Mouse (Mus musculus) urinary bladder, postnatal 36 days (tissue): ENCODE measurements at regions not wholly inside any gene's neighbourhood (a gene's known extent, or its start where the extent isn't known, plus 50 kb on each side); places are given as distances from the start of the nearest gene placed in this dataset.

Experiments
- DNase-seq, 2 experiments: peaks; one replicate each; pipeline ENCODE4 v3.0.0; 2022; ENCODE audit warnings: low spot score in 2 of 2, mixed read lengths in 1 of 2

DNA sequence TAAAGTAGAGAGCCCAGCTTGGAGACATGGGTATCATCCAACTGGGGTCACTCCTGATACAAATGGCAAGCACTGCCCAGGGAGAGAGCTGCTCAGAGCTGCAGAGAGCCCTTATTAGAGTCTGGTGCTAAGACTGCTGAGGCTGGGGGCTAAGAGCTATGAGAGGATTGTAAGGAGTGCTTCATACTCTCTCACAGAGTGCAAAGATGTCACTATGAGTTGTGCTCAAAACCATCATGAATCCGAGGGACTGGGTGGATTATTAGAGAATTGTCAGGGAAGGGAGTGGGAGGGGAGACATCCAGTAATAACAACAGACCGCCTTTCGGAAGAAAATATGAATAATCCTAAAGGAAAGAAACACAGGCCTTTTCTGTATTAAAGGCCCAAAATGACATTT is 107.2 kb upstream of the Fat1 start:
- DNase-seq: no peak

DNA sequence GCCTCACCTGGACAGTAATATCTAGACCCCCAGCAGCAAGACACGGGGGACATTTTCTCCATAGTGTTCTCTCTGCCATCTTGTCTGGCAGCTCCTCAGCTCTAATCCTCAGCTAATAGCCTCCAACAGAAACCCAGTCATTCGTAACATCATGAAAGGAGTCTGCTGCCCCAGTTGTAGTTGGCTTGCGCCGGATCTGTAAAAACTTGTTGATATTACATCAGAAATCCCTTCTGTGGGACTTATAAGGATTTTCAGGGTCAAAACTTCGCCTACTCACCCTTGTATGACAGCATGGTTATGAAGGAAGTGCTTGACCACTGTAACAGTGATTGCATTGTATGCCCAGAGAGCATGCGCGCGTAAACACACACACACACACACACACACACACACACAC is 96.8 kb upstream of the Fat1 start:
- no peak for DNase-seq

DNA sequence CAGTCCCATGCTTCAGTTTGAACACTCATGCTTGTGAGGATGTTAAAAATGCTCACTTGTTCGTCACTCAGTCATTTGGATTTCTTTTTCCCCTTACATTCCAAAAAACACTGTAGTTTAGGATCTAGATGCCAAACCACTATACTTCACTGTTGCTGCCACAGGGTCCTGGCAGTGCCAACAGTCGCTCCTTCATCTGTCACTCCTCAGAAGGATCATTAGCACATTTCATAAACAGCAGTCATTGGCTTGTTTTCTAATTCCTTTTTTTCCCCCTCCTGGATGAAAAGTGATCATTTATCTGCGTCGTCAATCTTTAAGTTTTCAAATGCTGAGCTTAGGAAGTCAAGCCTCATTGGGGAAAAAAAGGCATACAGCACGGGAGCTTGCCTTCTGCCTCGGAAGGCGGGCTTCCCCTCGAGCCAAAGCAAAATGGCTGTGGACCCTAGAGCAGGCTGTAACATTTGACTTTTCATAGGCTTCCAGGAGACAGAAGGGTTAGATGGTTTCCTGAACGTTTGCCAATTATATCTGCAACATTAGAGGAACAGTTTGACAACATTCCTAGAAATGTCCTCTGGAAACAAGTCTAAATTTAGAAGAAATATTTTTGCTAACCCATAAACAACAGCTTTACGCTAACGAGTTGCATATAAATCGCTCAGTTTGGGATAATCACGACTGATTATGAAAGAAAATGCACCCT is 95.6 kb upstream of the Fat1 start:
- no peak for DNase-seq

DNA sequence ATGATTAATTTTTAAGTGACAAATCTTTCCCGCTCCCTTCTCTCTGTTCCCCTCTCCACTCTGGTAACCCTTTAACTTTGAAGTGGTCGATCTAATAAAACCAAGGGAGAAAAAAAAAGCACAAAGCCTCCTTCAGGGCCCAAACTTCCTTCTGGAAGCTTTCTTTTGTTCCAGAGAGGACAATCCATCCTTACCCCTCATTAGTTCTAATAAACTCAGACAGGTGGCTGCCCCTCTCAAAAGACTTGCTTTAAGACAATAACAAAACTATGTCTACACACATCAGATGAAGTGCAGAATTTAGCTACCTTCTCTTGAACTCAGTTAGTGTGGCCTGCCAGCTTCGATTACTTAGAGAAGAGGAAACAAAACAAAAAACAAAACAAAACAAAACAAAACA is 94.6 kb upstream of the Fat1 start:
- no peak for DNase-seq

DNA sequence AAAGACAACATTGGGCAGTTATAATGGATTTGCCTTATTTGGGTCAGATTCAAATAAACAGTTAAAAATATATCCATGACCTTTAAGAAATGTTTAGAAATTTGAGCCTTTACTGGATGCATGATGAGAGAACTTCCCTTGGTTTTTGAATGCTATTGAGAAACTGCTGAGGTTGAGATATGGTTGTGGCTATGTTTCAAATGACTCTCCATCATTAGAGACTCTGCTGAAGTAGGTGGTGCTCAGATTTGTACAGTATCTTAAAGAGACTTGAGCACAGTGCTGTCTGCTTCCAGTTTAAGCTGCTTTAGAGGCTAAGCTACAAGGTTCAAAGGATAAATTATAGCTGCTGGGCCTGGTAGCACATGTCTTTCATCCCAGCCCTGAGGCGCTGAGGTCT is 90.9 kb upstream of the Fat1 start:
- no peak for DNase-seq

DNA sequence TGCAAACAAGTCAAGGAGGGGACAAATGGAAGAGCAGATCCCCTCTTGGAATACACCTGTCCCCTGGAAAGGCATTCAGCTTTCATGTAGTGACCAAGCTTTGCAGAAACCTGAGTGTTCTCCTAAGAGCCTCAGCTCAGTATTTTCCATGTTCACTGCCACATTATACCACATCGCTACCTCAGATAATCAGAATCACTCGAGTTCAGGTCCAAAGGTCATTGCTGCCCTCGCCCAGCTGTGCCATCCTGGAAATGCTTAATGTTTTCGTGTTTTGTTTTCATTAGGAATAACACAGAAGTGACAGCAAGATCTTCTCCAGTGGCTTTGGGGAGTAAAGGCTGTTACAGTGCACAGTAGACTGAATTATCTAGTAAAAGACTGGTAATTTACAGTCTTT is 83.0 kb upstream of the Fat1 start:
- no peak for DNase-seq

DNA sequence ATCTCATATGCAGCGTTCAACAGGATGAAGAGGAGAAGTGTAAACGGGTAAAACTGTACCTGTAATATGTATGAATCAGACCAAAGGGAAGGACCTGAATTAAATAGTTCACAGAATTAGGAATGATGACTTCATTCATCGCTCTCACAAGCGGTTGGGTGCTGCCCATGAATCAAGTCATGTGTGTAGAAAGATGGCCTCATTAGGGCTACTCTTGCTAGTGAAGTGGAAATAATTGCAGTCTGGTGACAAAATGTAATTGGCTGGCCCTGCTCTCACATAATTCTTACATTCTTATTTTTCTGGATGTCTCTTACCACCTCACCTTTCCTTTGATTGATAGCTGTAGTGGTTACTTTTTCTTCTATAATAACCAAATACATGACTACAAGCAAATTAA is 80.1 kb upstream of the Fat1 start:
- no peak for DNase-seq

DNA sequence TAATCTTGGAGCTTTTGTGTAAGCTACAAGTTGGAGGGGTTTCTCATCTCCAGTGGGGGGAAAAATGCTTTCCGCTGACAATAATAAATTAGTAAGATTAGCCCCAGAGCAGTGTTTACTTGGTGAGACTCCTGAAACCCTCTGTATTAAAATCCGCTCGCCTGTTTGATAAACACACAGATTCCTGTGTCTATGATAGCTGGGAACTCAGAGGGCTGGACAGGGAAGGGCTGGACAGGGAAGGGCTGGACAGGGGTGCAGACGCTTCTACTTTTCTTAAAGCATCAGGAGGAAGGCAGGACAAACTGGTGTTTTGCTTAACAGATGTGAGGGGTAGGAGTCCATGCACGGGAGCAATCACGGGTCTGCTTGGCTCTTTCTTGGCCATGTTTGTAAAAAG is 68.0 kb upstream of the Fat1 start:
- DNase-seq: no peak

DNA sequence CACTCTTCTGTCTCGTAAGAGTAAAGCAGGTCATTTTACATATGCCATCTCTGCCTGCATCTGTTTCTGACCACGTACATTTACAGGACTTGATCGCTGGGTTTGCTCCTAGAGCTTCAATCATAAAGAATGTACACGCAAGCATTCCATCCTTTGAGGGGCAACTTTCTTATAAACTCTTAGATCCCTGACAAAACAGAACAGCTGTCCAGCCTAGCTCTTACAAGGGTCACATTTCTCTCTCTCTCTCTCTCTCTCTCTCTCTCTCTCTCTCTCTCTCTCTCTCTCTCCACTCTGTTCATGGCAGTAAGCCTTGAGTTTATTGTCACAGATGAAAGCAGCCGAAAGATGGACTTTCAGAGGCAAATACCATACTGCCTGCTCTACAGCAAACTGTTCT is 67.6 kb upstream of the Fat1 start:
- no peak for DNase-seq

DNA sequence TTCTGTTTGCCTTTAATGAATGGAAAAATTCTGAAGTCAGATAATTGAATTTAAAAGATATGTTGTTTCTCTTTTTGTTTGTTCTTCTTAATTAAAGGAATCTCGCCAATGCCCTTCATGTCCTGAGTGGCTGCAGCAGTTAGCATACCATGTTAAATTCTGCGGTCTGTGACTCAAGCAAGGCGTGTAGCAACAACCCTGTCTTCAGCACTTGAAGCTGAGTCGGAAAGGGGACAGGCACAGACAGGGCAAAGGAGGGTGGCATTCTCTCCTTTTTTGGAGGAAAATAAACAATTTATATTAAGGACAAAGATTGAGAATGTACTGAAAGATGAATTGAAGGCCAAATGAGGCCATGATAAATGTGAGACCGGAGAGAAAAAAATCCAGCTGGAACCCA is 58.2 kb upstream of the Fat1 start:
- DNase-seq: peak; percentile 36 to 41

DNA sequence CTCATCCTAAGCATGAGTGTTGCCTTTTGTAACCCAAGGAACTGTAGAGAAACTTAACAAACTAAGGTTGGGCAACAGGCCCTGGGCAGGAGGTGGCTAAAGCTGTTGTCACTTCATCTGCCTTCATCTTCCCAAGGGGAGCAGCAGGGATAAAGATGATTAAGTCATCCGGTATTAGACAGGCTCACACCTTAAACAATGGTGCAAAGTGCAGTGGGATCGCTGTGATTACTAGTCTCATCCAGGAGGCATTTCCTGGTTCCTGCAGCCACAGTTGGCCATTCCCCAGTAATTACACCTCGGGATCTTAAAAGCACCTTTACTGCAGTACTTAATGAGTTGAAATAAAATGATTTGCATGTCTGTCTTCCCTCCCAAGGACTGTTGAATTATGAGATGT is 57.0 kb upstream of the Fat1 start:
- DNase-seq: no peak

DNA sequence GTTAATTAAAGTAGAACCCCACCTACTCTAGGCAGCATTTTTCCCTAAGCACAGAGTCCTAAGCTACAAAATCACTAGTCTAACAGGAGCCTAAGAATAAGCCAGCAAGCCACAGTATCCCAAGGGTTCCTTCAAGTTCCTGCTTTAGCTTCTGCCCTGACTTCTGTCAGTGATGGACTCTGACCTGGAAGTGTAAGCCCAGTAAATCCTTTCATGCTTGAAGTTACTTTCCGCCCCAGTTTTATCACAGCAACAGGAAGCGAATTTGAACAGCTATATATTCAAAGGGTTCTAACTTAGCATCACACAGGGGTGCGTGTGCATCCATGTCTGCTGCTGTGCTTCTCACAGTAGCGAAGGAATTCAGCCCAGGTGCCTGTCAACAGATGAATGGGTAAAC is 56.1 kb upstream of the Fat1 start:
- no peak for DNase-seq

DNA sequence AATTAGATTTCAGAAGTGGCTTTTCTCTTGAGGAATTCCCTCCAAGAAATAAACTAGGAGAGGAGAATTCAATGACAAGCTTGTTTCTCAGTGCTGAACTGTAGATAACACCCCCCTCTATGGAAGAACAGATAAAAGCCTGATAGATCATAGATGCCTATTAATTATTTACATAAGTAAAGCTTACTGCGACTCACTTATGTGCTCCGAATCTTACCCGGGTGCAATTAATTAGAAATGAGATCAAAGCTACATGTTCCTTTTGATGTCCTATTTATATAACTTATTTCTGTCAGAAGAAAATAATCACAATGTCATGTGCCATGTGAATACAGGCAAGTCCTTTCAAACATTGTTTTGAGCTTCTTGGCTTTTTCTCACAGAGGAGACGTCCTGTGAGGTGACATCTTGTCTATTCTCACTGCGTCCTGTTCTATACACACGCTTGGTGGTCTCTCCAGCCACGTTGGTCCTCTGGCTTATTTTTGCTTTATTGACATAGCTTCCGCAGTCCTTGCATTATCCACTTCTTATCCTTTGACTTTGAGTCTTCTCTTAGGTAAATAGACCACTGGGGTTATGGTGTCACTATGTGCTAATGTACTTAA is 50.7 kb upstream of the Fat1 start:
- no peak for DNase-seq
